Mouse (Mus musculus) kidney, postnatal 14 days (tissue): ENCODE measurements around the gene Csf1.

Source experiments
- DNase-seq: peaks from one replicate; pipeline ENCODE4 v3.0.0; 2022; ENCODE audit warnings: mixed read lengths

The Csf1 gene

GRCm38 (mm10) chr3:107701767-107702394, 58.4 kb downstream of the Csf1 start:
- no peak for DNase-seq

DNA sequence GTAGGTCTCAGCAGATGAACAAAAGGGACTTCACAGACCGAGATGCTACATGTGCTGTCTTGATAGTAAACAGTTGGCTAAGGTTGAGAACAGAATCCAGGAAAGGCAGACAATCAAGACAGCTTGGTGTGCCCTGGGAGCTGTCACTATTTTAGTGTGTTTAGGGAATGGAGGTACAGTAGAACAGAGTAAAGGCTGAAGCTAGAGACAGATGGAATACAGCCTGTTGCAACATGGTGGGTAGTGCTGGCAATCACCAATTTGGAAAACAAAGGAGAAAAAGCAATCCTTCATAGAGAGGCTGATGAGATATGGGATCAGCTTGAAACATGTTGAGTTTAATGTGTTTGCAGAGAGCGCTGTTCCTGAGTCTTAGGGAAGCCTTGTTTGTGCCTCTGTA, 59.6 kb downstream of the Csf1 start:
- no peak for DNase-seq

DNA sequence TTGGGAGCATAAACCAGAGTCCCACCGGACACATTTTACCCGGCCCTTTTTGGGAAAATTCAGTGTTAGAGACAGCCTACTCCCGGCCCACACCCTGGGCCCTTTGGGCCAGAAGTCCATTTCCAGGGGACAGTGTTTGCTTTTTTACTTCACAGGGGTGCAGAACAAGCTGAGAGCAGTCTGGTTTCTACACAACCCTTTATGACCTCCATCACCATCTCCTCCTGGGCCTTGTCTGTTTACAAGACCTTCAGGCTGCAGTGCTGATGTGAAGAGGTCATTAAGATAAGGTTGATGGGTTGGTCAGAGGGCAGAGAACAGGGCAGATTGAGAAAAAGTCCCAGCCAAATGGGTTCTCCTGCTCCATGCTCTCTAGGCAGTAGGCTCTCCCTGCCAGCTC, 63.4 kb downstream of the Csf1 start:
- DNase-seq, result no peak

DNA sequence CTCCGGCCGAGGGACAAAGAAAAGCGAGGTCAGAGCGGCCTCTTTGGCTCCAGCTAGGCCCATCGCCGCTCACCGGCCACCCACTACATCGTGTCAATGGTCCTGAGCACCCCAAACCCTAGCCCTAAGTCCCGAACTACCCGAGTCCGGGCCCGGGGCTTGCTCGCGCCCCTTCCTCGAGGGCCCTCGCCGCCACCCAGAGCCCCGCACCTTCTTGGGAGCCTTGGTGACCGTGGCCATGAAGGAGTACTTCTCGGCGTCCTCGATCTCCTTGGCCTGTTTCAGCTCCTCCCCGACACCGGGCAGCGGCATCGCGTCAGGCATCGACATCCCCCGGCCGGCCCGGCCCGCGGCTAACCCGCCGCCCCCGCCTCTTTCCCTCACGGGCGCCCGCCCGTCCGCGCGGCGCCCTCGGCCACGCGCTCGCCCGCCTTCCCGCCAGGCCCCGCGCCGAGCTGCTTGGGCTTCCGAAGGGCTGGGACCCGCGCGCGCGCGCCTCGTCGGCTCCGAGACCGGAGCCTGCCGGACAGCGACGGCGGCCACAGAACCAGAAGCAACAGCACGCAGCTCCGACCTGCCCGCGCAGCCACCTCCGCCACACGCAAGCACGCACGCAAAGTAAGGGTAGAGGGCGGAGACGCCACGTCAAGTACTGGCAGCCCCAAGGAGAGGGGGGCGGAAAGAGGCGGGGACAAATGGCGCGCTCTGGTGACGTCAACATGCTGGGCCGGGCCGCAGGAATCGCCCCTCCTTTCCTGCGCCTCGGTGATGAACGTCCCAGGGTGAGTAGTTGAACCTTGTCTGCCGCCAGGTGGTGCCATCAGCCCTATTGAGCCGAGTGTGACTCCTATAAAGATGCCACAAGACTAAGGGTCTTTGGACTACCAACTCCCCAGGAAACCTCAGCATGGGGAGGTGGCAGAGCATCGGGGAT, 64.1 kb downstream of the Csf1 start, which contains the start of gene Ahcyl1:
Gene Ahcyl1 (minus strand): TSS at position 613 of the 934 bp plus-strand sequence.
- DNase-seq, result peak; percentile 99

- DNase-seq, result no peak
Measured at GRCm38 (mm10) chr3:107695219-107695947, 64.9 kb downstream of the Csf1 start.

DNA sequence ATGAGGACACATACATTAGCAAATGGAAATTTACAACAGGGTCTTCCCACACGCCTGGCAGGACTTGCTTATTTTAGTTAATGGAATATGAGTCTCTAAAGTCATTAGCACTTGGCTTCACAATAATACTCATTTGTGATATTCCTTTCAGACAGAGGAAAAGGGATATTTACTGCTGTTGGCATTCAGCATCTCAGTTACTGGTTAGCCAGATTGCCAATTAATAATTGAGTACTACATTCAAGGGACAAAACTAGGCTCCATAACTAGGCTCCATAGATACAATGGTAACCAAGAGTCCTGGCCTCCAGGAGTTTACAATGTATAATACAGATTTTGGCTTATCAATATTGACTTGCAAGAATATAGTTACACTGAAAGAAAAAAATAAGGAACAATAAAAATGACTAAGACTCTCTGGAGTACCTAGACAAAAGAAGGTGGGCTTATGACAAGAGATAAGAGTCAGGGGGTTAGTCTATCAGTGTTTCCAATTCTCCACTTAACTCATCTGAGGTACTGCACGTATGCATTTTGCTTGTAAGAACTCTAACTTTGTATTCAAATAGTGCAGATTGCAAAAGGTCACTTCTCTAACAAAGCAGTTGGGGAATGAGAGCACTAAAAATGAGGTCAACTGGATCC, 65.9 kb downstream of the Csf1 start:
- DNase-seq, result no peak
